Mouse (Mus musculus): ENCODE results near the gene Bbs9.

Gene Bbs9

GRCm38 (mm10) chr9:22632800-22633485, 157.4 kb downstream of the Bbs9 start:
- in situ Hi-C loops (cut with MboI) = no loop called here

- in situ Hi-C loops (cut with MboI) = no loop called here
Observed at GRCm38 (mm10) chr9:22638502-22638901, 163.0 kb downstream of the Bbs9 start.

- in situ Hi-C loops (cut with MboI) = no loop called here
Observed at GRCm38 (mm10) chr9:22640683-22641431, 165.3 kb downstream of the Bbs9 start.

GRCm38 (mm10) chr9:22645844-22646390, 170.4 kb downstream of the Bbs9 start:
- in situ Hi-C loops (cut with MboI) = no loop called here

GRCm38 (mm10) chr9:22646461-22646860, 170.9 kb downstream of the Bbs9 start:
- in situ Hi-C loops (cut with MboI) = no loop called here

GRCm38 (mm10) chr9:22648163-22648562, 172.6 kb downstream of the Bbs9 start:
- in situ Hi-C loops (cut with MboI) = no loop called here

GRCm38 (mm10) chr9:22649606-22650005, 174.1 kb downstream of the Bbs9 start:
- in situ Hi-C loops (cut with MboI) = no loop called here

GRCm38 (mm10) chr9:22650781-22651180, 175.3 kb downstream of the Bbs9 start:
- in situ Hi-C loops (cut with MboI) = no loop called here

- in situ Hi-C loops (cut with MboI) = no loop called here
Observed at GRCm38 (mm10) chr9:22651619-22652018, 176.1 kb downstream of the Bbs9 start.

GRCm38 (mm10) chr9:22654726-22655393, 179.3 kb downstream of the Bbs9 start:
- in situ Hi-C loops (cut with MboI) = no loop called here

GRCm38 (mm10) chr9:22657216-22657615, 181.7 kb downstream of the Bbs9 start:
- in situ Hi-C loops (cut with MboI) = no loop called here

GRCm38 (mm10) chr9:22665155-22665554, 189.6 kb downstream of the Bbs9 start:
- in situ Hi-C loops (cut with MboI) = no loop called here

GRCm38 (mm10) chr9:22672937-22673336, 197.4 kb downstream of the Bbs9 start:
- in situ Hi-C loops (cut with MboI) = no loop called here

- in situ Hi-C loops (cut with MboI) = no loop called here
Observed at GRCm38 (mm10) chr9:22677132-22677829, 201.8 kb downstream of the Bbs9 start.

GRCm38 (mm10) chr9:22677997-22678396, 202.5 kb downstream of the Bbs9 start:
- in situ Hi-C loops (cut with MboI) = no loop called here

GRCm38 (mm10) chr9:22678496-22678895, 203.0 kb downstream of the Bbs9 start:
- in situ Hi-C loops (cut with MboI) = no loop called here

GRCm38 (mm10) chr9:22679485-22679884, 204.0 kb downstream of the Bbs9 start:
- in situ Hi-C loops (cut with MboI) = no loop called here

- in situ Hi-C loops (cut with MboI) = no loop called here
Observed at GRCm38 (mm10) chr9:22680031-22680430, 204.5 kb downstream of the Bbs9 start.

GRCm38 (mm10) chr9:22680484-22680883, 205.0 kb downstream of the Bbs9 start:
- in situ Hi-C loops (cut with MboI) = no loop called here

- in situ Hi-C loops (cut with MboI) = no loop called here
Observed at GRCm38 (mm10) chr9:22683786-22684185, 208.3 kb downstream of the Bbs9 start.

- in situ Hi-C loops (cut with MboI) = no loop called here
Observed at GRCm38 (mm10) chr9:22686765-22687472, 211.4 kb downstream of the Bbs9 start.

Measured in mature B cell (primary cell).